Mouse (Mus musculus): Measurements from ENCODE around the gene Gm20388. TPM values are rescaled to one million over a fixed set of nuclear protein-coding genes. Genes with fewer than 3 reads are reported as not detected.
A peak's percentile ranks its signal among the peaks of the same experiment; 100 is the strongest.

Gene Gm20388
- polyA plus RNA-seq, 1 experiment from 2014 or later, result not detected

- Histone ChIP-seq H3K9me3 (ENCODE audit: control insufficient read depth, low read length) (no peaks in the 10 kb centered on the region), H3K9ac (peak overlapping the region; percentile 81), H3K36me3 (replicated peaks; ENCODE audit: control insufficient read depth, insufficient read depth) (no peaks in the 10 kb centered on the region), H3K4me2 (replicated peaks) (peak overlapping the region; percentile 98), H3K4me3 (replicated peaks; ENCODE audit: low read length) (peak overlapping the region; percentile 56), H3K4me1 (replicated peaks; ENCODE audit: control insufficient read depth, insufficient read depth, low read length) (peaks cover 88% of the 10 kb centered on the region), H3K27ac (peak overlapping the region; percentile 99), H3K27me3 (ENCODE audit: control insufficient read depth, insufficient read depth, low read length) (no peaks in the 10 kb centered on the region)
- no peak for ATAC-seq (ENCODE audit: low FRiP score)
- no peak for DNase-seq (ENCODE audit: low spot score)
- under 1% methylated on average over 61 of the region's 61 CpGs for WGBS
These were observed 625.9 kb downstream of the Gm20388 start for GRCm38 (mm10) chr8:120536306-120537206.

GRCm38 (mm10) chr8:120537207-120537817, 626.7 kb downstream of the Gm20388 start:
- peak overlapping the region; percentile 99 for H3K27ac ChIP-seq
- WGBS, result under 1% methylated on average over 72 of the region's 79 CpGs
- H3K9me3 ChIP-seq (ENCODE audit: control insufficient read depth, low read length), result no peaks in the 10 kb centered on the region
- no peaks in the 10 kb centered on the region for H3K36me3 ChIP-seq (replicated peaks; ENCODE audit: control insufficient read depth, insufficient read depth)
- H3K4me2 ChIP-seq (replicated peaks), result peak overlapping the region; percentile 98
- no peaks in the 10 kb centered on the region for H3K27me3 ChIP-seq (ENCODE audit: control insufficient read depth, insufficient read depth, low read length)
- peaks cover 83% of the 10 kb centered on the region for H3K4me1 ChIP-seq (replicated peaks; ENCODE audit: control insufficient read depth, insufficient read depth, low read length)
- H3K4me3 ChIP-seq (replicated peaks; ENCODE audit: low read length), result peak overlapping the region; percentile 56
- peak overlapping the region; percentile 81 for H3K9ac ChIP-seq
- ATAC-seq (ENCODE audit: low FRiP score) (no peak), DNase-seq (ENCODE audit: low spot score) (peak; percentile 73)

GRCm38 (mm10) chr8:120537818-120538396, 627.3 kb downstream of the Gm20388 start:
- H3K36me3 ChIP-seq (replicated peaks; ENCODE audit: control insufficient read depth, insufficient read depth), result no peaks in the 10 kb centered on the region
- WGBS, result 0% methylated on average over 40 of the region's 46 CpGs
- H3K9ac ChIP-seq, result peak overlapping the region; percentile 81
- H3K9me3 ChIP-seq (ENCODE audit: control insufficient read depth, low read length), result no peaks in the 10 kb centered on the region
- peak overlapping the region; percentile 98 for H3K4me2 ChIP-seq (replicated peaks)
- DNase-seq (ENCODE audit: low spot score), result peak; percentile 75
- H3K27me3 ChIP-seq (ENCODE audit: control insufficient read depth, insufficient read depth, low read length), result no peaks in the 10 kb centered on the region
- peaks cover 83% of the 10 kb centered on the region for H3K4me1 ChIP-seq (replicated peaks; ENCODE audit: control insufficient read depth, insufficient read depth, low read length)
- peak overlapping the region; percentile 56 for H3K4me3 ChIP-seq (replicated peaks; ENCODE audit: low read length)
- peak overlapping the region; percentile 99 for H3K27ac ChIP-seq
- peak; percentile 43 for ATAC-seq (ENCODE audit: low FRiP score)

DNA sequence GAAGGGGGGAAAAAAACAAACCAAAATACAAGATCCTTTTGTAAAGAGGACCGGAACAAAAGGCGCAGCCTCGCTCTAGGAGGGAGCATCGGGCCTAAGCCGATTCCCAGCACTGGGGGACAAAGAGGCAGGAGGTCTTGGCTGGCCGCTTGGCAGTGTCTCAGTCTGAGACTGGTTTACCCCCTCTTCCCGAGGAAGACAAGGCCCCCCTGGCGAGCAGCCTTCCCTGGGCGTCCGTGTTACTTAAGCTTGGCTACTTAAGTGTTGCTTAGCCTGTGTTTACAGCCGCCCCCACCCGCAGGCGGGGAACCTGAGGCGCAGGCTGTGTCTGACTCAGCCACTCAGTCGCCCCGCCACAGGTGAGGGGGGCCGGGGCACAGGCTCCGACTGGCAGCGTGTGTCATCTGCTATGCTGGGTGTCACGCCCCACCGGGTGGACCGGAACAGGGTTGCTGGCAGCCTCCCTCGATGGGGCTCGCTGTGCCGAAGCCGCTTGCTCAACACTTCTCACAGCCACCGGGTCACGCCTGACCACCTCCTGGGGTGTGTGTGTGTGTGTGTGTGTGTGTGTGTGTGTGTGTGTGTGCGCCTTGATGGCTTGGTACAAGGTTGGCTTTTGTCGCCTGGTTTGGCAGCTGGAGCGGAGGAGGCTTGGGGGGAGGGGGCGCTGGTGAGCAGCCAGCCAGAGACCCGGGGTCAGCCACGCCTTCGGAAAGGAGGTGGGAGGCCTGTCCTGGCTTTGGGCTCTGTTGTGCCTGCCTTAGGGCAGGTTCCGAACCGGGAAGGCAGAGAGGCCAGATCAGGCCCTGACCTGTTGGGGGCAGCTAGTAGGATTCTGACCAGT, 628.0 kb downstream of the Gm20388 start:
- Histone ChIP-seq H3K4me2 (replicated peaks) (peak overlapping the region; percentile 98), H3K27ac (peak overlapping the region; percentile 99), H3K27me3 (ENCODE audit: control insufficient read depth, insufficient read depth, low read length) (no peaks in the 10 kb centered on the region), H3K4me1 (replicated peaks; ENCODE audit: control insufficient read depth, insufficient read depth, low read length) (peaks cover 83% of the 10 kb centered on the region), H3K9ac (peak overlapping the region; percentile 81), H3K36me3 (replicated peaks; ENCODE audit: control insufficient read depth, insufficient read depth) (no peaks in the 10 kb centered on the region), H3K9me3 (ENCODE audit: control insufficient read depth, low read length) (no peaks in the 10 kb centered on the region), H3K4me3 (replicated peaks; ENCODE audit: low read length) (peak overlapping the region; percentile 56)
- 2% methylated on average over 37 of the region's 37 CpGs for WGBS
- DNase-seq (ENCODE audit: low spot score), result no peak
- ATAC-seq (ENCODE audit: low FRiP score), result peak; percentile 35; the same call in 1 of the 2 replicates

DNA sequence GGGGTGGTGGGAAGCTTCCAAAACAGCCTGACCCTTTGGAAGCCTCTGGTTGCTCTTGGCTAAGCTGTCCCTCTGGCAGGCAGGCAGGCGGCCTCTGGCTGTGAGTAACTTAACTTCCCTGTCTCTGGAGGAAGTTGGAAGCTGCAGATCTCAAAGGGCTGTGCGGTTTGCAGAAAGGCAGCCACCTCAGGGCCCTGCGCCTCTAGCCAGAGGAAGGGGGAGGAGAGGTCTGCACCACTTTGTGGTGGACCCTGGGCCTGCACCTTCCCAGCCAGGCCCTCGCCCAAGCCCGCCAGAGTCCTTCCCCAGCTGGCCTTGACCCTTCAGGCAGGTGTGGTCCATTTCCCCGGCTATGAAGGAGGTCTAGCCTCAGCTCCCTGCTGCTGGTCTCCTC, 628.7 kb downstream of the Gm20388 start:
- peak overlapping the region; percentile 81; the same call in 1 of the 2 replicates for H3K9ac ChIP-seq
- H3K36me3 ChIP-seq (replicated peaks; ENCODE audit: control insufficient read depth, insufficient read depth), result no peaks in the 10 kb centered on the region
- peak overlapping the region; percentile 99 for H3K27ac ChIP-seq
- no peaks in the 10 kb centered on the region for H3K9me3 ChIP-seq (ENCODE audit: control insufficient read depth, low read length)
- H3K4me3 ChIP-seq (replicated peaks; ENCODE audit: low read length), result 0 out of 2 replicates have a peak overlapping the region, but pooled peaks have one; percentile 56
- H3K4me1 ChIP-seq (replicated peaks; ENCODE audit: control insufficient read depth, insufficient read depth, low read length), result peaks cover 79% of the 10 kb centered on the region
- H3K27me3 ChIP-seq (ENCODE audit: control insufficient read depth, insufficient read depth, low read length), result no peaks in the 10 kb centered on the region
- H3K4me2 ChIP-seq (replicated peaks), result peak overlapping the region; percentile 98
- DNase-seq (ENCODE audit: low spot score) (no peak), ATAC-seq (ENCODE audit: low FRiP score) (no peak)
- WGBS, result 25% methylated on average over 6 of the region's 6 CpGs

- no peak overlapping the region for H3K4me3 ChIP-seq (replicated peaks; ENCODE audit: low read length)
- peak overlapping the region; percentile 99 for H3K27ac ChIP-seq
- 21% methylated on average over 23 of the region's 23 CpGs for WGBS
- H3K9ac ChIP-seq, result peak overlapping the region; percentile 81; the same call in 1 of the 2 replicates
- DNase-seq (ENCODE audit: low spot score) (no peak), ATAC-seq (ENCODE audit: low FRiP score) (no peak)
- peak overlapping the region; percentile 98 for H3K4me2 ChIP-seq (replicated peaks)
- H3K4me1 ChIP-seq (replicated peaks; ENCODE audit: control insufficient read depth, insufficient read depth, low read length), result peaks cover 73% of the 10 kb centered on the region
- no peaks in the 10 kb centered on the region for H3K36me3 ChIP-seq (replicated peaks; ENCODE audit: control insufficient read depth, insufficient read depth)
- no peaks in the 10 kb centered on the region for H3K9me3 ChIP-seq (ENCODE audit: control insufficient read depth, low read length)
- H3K27me3 ChIP-seq (ENCODE audit: control insufficient read depth, insufficient read depth, low read length), result no peaks in the 10 kb centered on the region
These were observed 629.4 kb downstream of the Gm20388 start for GRCm38 (mm10) chr8:120539775-120540625.

- Histone ChIP-seq H3K27ac (no peak overlapping the region), H3K36me3 (replicated peaks; ENCODE audit: control insufficient read depth, insufficient read depth) (no peaks in the 10 kb centered on the region), H3K27me3 (ENCODE audit: control insufficient read depth, insufficient read depth, low read length) (no peaks in the 10 kb centered on the region), H3K9me3 (ENCODE audit: control insufficient read depth, low read length) (no peaks in the 10 kb centered on the region), H3K9ac (peak overlapping the region; percentile 40; the same call in 1 of the 2 replicates), H3K4me2 (replicated peaks) (peak overlapping the region; percentile 10), H3K4me3 (replicated peaks; ENCODE audit: low read length) (no peak overlapping the region), H3K4me1 (replicated peaks; ENCODE audit: control insufficient read depth, insufficient read depth, low read length) (peaks cover 69% of the 10 kb centered on the region)
- 24% methylated on average over 13 of the region's 13 CpGs for WGBS
- DNase-seq (ENCODE audit: low spot score) (no peak), ATAC-seq (ENCODE audit: low FRiP score) (no peak)
These were observed 632.4 kb downstream of the Gm20388 start for GRCm38 (mm10) chr8:120542995-120543394.

DNA sequence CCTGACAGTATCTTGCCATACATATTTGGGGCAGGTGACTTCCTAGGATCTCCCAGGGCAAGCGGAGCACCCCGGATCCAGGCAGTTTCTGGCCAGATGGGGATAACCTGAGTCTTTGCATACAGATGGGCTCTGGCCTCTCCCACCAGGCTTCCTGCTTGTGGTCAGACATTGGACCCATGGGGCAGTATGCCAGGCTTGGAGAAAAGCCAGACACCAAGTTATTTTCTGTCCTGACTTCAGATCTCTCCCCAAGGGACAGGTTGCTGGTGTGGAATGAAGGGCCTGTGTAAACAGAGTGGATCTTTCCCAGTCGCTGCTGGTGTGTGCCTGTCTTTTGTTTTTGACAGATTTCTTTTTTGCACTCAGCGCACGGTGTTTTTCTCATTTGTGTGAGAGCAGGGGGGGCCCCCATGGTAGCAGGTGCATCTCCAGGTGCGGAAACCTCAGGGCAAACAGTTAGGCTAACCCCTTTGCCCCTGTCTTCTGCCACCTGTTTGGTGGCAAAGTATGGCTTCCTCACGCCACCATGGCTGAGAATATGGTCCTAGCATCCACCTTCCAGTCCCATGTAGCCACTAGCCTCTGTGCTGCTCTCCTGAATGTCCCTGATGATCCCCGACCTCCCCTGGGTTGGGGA, 632.9 kb downstream of the Gm20388 start:
- peak overlapping the region; percentile 10; the same call in 1 of the 2 replicates for H3K4me2 ChIP-seq (replicated peaks)
- DNase-seq (ENCODE audit: low spot score), result no peak
- no peak overlapping the region for H3K4me3 ChIP-seq (replicated peaks; ENCODE audit: low read length)
- H3K27me3 ChIP-seq (ENCODE audit: control insufficient read depth, insufficient read depth, low read length), result no peaks in the 10 kb centered on the region
- 0 out of 2 replicates have a peak overlapping the region, but pooled peaks have one; percentile 9 for H3K27ac ChIP-seq
- peaks cover 69% of the 10 kb centered on the region for H3K4me1 ChIP-seq (replicated peaks; ENCODE audit: control insufficient read depth, insufficient read depth, low read length)
- no peak overlapping the region for H3K9ac ChIP-seq
- no peaks in the 10 kb centered on the region for H3K36me3 ChIP-seq (replicated peaks; ENCODE audit: control insufficient read depth, insufficient read depth)
- 51% methylated on average over 8 of the region's 8 CpGs for WGBS
- H3K9me3 ChIP-seq (ENCODE audit: control insufficient read depth, low read length), result no peaks in the 10 kb centered on the region
- ATAC-seq (ENCODE audit: low FRiP score), result no peak
